Mouse (Mus musculus): ENCODE measurements at regions not wholly inside any gene's neighbourhood (a gene's known extent, or its start where the extent isn't known, plus 50 kb on each side); places are given as distances from the start of the nearest gene placed in this dataset.

- DNase-seq (ENCODE audit: low read depth) = no peak
Measured at GRCm38 (mm10) chr4:12425507-12425906, 253.7 kb upstream of the Fam92a start.

GRCm38 (mm10) chr4:12421628-12422319 is 250.0 kb upstream of the Fam92a start:
- no peak for DNase-seq (ENCODE audit: low read depth)

- no peak for DNase-seq (ENCODE audit: low read depth)
Measured at GRCm38 (mm10) chr4:12418086-12418485, 246.3 kb upstream of the Fam92a start.

GRCm38 (mm10) chr4:12395344-12395743 is 223.5 kb upstream of the Fam92a start:
- DNase-seq (ENCODE audit: low read depth) = no peak

GRCm38 (mm10) chr4:12376797-12377570 is 205.2 kb upstream of the Fam92a start:
- DNase-seq (ENCODE audit: low read depth) = no peak

GRCm38 (mm10) chr4:12369551-12369950 is 197.7 kb upstream of the Fam92a start:
- DNase-seq (ENCODE audit: low read depth) = no peak

GRCm38 (mm10) chr4:12356992-12357634 is 185.3 kb upstream of the Fam92a start:
- no peak for DNase-seq (ENCODE audit: low read depth)

- DNase-seq (ENCODE audit: low read depth) = no peak
Measured at GRCm38 (mm10) chr4:12353337-12353856, 181.6 kb upstream of the Fam92a start.

- no peak for DNase-seq (ENCODE audit: low read depth)
Measured at GRCm38 (mm10) chr4:12339236-12339635, 167.4 kb upstream of the Fam92a start.

GRCm38 (mm10) chr4:12334832-12335587 is 163.2 kb upstream of the Fam92a start:
- no peak for DNase-seq (ENCODE audit: low read depth)

- no peak for DNase-seq (ENCODE audit: low read depth)
Measured at GRCm38 (mm10) chr4:12334429-12334828, 162.6 kb upstream of the Fam92a start.

GRCm38 (mm10) chr4:12316024-12316423 is 144.2 kb upstream of the Fam92a start:
- no peak for DNase-seq (ENCODE audit: low read depth)

- DNase-seq (ENCODE audit: low read depth) = no peak
Measured at GRCm38 (mm10) chr4:12308332-12308731, 136.5 kb upstream of the Fam92a start.

- DNase-seq (ENCODE audit: low read depth) = no peak
Measured at GRCm38 (mm10) chr4:12306618-12307565, 135.1 kb upstream of the Fam92a start.

GRCm38 (mm10) chr4:12287079-12287686 is 115.4 kb upstream of the Fam92a start:
- no peak for DNase-seq (ENCODE audit: low read depth)

GRCm38 (mm10) chr4:12286391-12286790 is 114.6 kb upstream of the Fam92a start:
- DNase-seq (ENCODE audit: low read depth) = no peak

GRCm38 (mm10) chr4:12285983-12286382 is 114.2 kb upstream of the Fam92a start:
- DNase-seq (ENCODE audit: low read depth) = no peak

GRCm38 (mm10) chr4:12277949-12278348 is 106.1 kb upstream of the Fam92a start:
- no peak for DNase-seq (ENCODE audit: low read depth)

GRCm38 (mm10) chr4:12273369-12273768 is 101.6 kb upstream of the Fam92a start:
- no peak for DNase-seq (ENCODE audit: low read depth)

GRCm38 (mm10) chr4:12272914-12273313 is 101.1 kb upstream of the Fam92a start:
- no peak for DNase-seq (ENCODE audit: low read depth)

Measured in naive thymus-derived CD4-positive, alpha-beta T cell, adult 2 months (primary cell).